Mouse (Mus musculus): ENCODE measurements around the gene Ift88. TPM values are rescaled to one million over a fixed set of nuclear protein-coding genes. Genes with fewer than 3 reads are reported as not detected.
A peak's percentile ranks its signal among the peaks of the same experiment; 100 is the strongest.

Ift88 gene
- total and polyA plus RNA-seq, 2 experiments from 2014 or later: 4.5 to 7.3 TPM

GRCm38 (mm10) chr14:57527598-57527997 lies 103.7 kb downstream of the Ift88 start:
- DNase-seq (ENCODE audit: low spot score) (no peak), ATAC-seq (ENCODE audit: insufficient read depth, low read depth) (no peak)
- Histone ChIP-seq H3K27ac (ENCODE audit: low read depth) (no peak overlapping the region), H3K9me3 (replicated peaks; ENCODE audit: control insufficient read depth, low read length) (no peaks in the 10 kb centered on the region), H3K4me3 (ENCODE audit: low read depth, low read length) (no peak overlapping the region), H3K4me1 (ENCODE audit: control insufficient read depth, insufficient read depth) (peaks cover 12% of the 10 kb centered on the region), H3K4me2 (ENCODE audit: low read depth, low read length) (no peak overlapping the region), H3K9ac (replicated peaks; ENCODE audit: low read depth, low read length) (no peak overlapping the region), H3K36me3 (replicated peaks; ENCODE audit: control insufficient read depth, insufficient read depth, low read length) (no peaks in the 10 kb centered on the region), H3K27me3 (ENCODE audit: control insufficient read depth, insufficient read depth, low read length) (peaks cover 23% of the 10 kb centered on the region)
- TF ChIP-seq CTCF (IDR thresholded peaks at IDR 0.05; ENCODE audit: low read depth): no peak
- no peak for TF ChIP-seq EP300 (IDR thresholded peaks at IDR 0.05; ENCODE audit: low read depth)
- WGBS: 40% methylated on average over 2 of the region's 2 CpGs

- H3K4me3 ChIP-seq (ENCODE audit: low read depth, low read length): no peak overlapping the region
- H3K4me2 ChIP-seq (ENCODE audit: low read depth, low read length): no peak overlapping the region
- TF ChIP-seq CTCF (IDR thresholded peaks at IDR 0.05; ENCODE audit: low read depth) (no peak), EP300 (IDR thresholded peaks at IDR 0.05; ENCODE audit: low read depth) (no peak)
- no peaks in the 10 kb centered on the region for H3K9me3 ChIP-seq (replicated peaks; ENCODE audit: control insufficient read depth, low read length)
- WGBS: 34% methylated on average over 10 of the region's 10 CpGs
- DNase-seq (ENCODE audit: low spot score): peak; percentile 87
- peak; percentile 73 for ATAC-seq (ENCODE audit: insufficient read depth, low read depth)
- peak overlapping the region; percentile 21; the same call in 1 of the 2 replicates for H3K9ac ChIP-seq (replicated peaks; ENCODE audit: low read depth, low read length)
- peaks cover 7% of the 10 kb centered on the region for H3K27me3 ChIP-seq (ENCODE audit: control insufficient read depth, insufficient read depth, low read length)
- peak overlapping the region; percentile 50 for H3K27ac ChIP-seq (ENCODE audit: low read depth)
- peaks cover 17% of the 10 kb centered on the region for H3K4me1 ChIP-seq (ENCODE audit: control insufficient read depth, insufficient read depth)
- H3K36me3 ChIP-seq (replicated peaks; ENCODE audit: control insufficient read depth, insufficient read depth, low read length): no peaks in the 10 kb centered on the region
These were observed 105.4 kb downstream of the Ift88 start for GRCm38 (mm10) chr14:57529086-57529785.

GRCm38 (mm10) chr14:57529786-57530515 lies 106.1 kb downstream of the Ift88 start:
- 70% methylated on average over 5 of the region's 5 CpGs for WGBS
- DNase-seq (ENCODE audit: low spot score): no peak
- H3K36me3 ChIP-seq (replicated peaks; ENCODE audit: control insufficient read depth, insufficient read depth, low read length): no peaks in the 10 kb centered on the region
- no peak for ATAC-seq (ENCODE audit: insufficient read depth, low read depth)
- H3K9ac ChIP-seq (replicated peaks; ENCODE audit: low read depth, low read length): peak overlapping the region; percentile 21; the same call in 1 of the 2 replicates
- H3K4me3 ChIP-seq (ENCODE audit: low read depth, low read length): no peak overlapping the region
- H3K9me3 ChIP-seq (replicated peaks; ENCODE audit: control insufficient read depth, low read length): no peaks in the 10 kb centered on the region
- H3K27me3 ChIP-seq (ENCODE audit: control insufficient read depth, insufficient read depth, low read length): peaks cover 7% of the 10 kb centered on the region
- TF ChIP-seq CTCF (IDR thresholded peaks at IDR 0.05; ENCODE audit: low read depth) (no peak), EP300 (IDR thresholded peaks at IDR 0.05; ENCODE audit: low read depth) (no peak)
- H3K27ac ChIP-seq (ENCODE audit: low read depth): peak overlapping the region; percentile 50
- no peak overlapping the region for H3K4me2 ChIP-seq (ENCODE audit: low read depth, low read length)
- peaks cover 24% of the 10 kb centered on the region for H3K4me1 ChIP-seq (ENCODE audit: control insufficient read depth, insufficient read depth)

- H3K4me2 ChIP-seq (ENCODE audit: low read depth, low read length): no peak overlapping the region
- H3K4me3 ChIP-seq (ENCODE audit: low read depth, low read length): no peak overlapping the region
- no peaks in the 10 kb centered on the region for H3K27me3 ChIP-seq (ENCODE audit: control insufficient read depth, insufficient read depth, low read length)
- no peaks in the 10 kb centered on the region for H3K9me3 ChIP-seq (replicated peaks; ENCODE audit: control insufficient read depth, low read length)
- no peak for DNase-seq (ENCODE audit: low spot score)
- WGBS: 80% methylated on average over 3 of the region's 3 CpGs
- peaks cover 47% of the 10 kb centered on the region for H3K4me1 ChIP-seq (ENCODE audit: control insufficient read depth, insufficient read depth)
- ATAC-seq (ENCODE audit: insufficient read depth, low read depth): no peak
- TF ChIP-seq EP300 (IDR thresholded peaks at IDR 0.05; ENCODE audit: low read depth) (no peak), CTCF (IDR thresholded peaks at IDR 0.05; ENCODE audit: low read depth) (no peak)
- no peaks in the 10 kb centered on the region for H3K36me3 ChIP-seq (replicated peaks; ENCODE audit: control insufficient read depth, insufficient read depth, low read length)
- H3K9ac ChIP-seq (replicated peaks; ENCODE audit: low read depth, low read length): no peak overlapping the region
- no peak overlapping the region for H3K27ac ChIP-seq (ENCODE audit: low read depth)
These were observed 108.7 kb downstream of the Ift88 start for GRCm38 (mm10) chr14:57532577-57532976.

- ATAC-seq (ENCODE audit: insufficient read depth, low read depth) (no peak), DNase-seq (ENCODE audit: low spot score) (peak; percentile 25)
- Histone ChIP-seq H3K27ac (ENCODE audit: low read depth) (no peak overlapping the region), H3K4me2 (ENCODE audit: low read depth, low read length) (no peak overlapping the region), H3K4me3 (ENCODE audit: low read depth, low read length) (no peak overlapping the region), H3K9me3 (replicated peaks; ENCODE audit: control insufficient read depth, low read length) (no peaks in the 10 kb centered on the region), H3K36me3 (replicated peaks; ENCODE audit: control insufficient read depth, insufficient read depth, low read length) (no peaks in the 10 kb centered on the region), H3K9ac (replicated peaks; ENCODE audit: low read depth, low read length) (no peak overlapping the region), H3K4me1 (ENCODE audit: control insufficient read depth, insufficient read depth) (peaks cover 54% of the 10 kb centered on the region), H3K27me3 (ENCODE audit: control insufficient read depth, insufficient read depth, low read length) (no peaks in the 10 kb centered on the region)
- TF ChIP-seq EP300 (IDR thresholded peaks at IDR 0.05; ENCODE audit: low read depth) (no peak), CTCF (IDR thresholded peaks at IDR 0.05; ENCODE audit: low read depth) (peak; percentile 77)
- 47% methylated on average over 3 of the region's 3 CpGs for WGBS
These were observed 109.4 kb downstream of the Ift88 start for GRCm38 (mm10) chr14:57533214-57533613.
